Mouse (Mus musculus): ENCODE data around the gene Lyrm1. TPM values are rescaled to one million over a fixed set of nuclear protein-coding genes. Genes with fewer than 3 reads are reported as not detected.

Lyrm1 gene
- polyA plus RNA-seq, 1 experiment from 2014 or later = 7.7 TPM

GRCm38 (mm10) chr7:119897521-119898109 lies 2.0 kb downstream of the Lyrm1 start:
- Histone ChIP-seq H3K4me3 (no peak overlapping the region), H3K36me3 (no peaks in the 10 kb centered on the region), H3K27ac (no peak overlapping the region), H3K27me3 (ENCODE audit: insufficient read depth, poor library complexity, severe bottlenecking) (no peaks in the 10 kb centered on the region), H3K9me3 (no peaks in the 10 kb centered on the region), H3K4me1 (peaks cover 15% of the 10 kb centered on the region; the same call in 1 of the 2 replicates)
- 84% methylated on average over 8 of the region's 8 CpGs for WGBS
- DNase-seq (ENCODE audit: low spot score) = no peak

DNA sequence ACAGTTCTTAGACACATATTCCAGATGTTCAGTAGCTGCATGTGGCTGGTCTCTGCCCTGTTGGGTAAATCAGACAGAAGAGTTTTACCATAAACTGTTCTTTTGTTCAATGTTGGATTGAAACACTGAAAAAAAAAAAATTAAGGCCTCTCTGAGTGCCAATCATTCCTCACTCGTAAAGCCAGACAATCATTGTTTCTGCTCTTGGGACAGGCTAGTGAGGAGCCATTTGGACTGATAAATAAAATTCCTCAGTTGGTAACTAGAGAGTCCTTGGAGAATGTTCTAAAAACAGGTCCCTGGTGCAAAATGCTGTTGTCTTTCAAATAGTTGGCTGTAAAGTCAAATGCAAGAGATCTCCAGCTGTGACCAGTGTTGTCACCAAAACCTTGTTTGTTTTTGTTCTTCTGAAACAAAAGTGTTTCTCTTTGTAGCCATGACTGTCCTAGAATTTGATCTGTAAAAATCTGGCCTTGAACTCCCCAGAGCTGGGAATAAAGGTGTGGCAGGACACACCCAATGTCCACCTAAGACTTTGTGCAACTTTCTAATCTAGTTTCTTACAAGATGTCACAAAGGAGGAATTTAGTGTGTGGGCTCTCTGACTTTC lies 2.7 kb downstream of the Lyrm1 start:
- 31% methylated on average over 1 of the region's 1 CpGs for WGBS
- Histone ChIP-seq H3K9me3 (no peaks in the 10 kb centered on the region), H3K27ac (no peak overlapping the region), H3K27me3 (ENCODE audit: insufficient read depth, poor library complexity, severe bottlenecking) (no peaks in the 10 kb centered on the region), H3K36me3 (no peaks in the 10 kb centered on the region), H3K4me3 (no peak overlapping the region), H3K4me1 (peaks cover 15% of the 10 kb centered on the region; the same call in 1 of the 2 replicates)
- DNase-seq (ENCODE audit: low spot score) = no peak

DNA sequence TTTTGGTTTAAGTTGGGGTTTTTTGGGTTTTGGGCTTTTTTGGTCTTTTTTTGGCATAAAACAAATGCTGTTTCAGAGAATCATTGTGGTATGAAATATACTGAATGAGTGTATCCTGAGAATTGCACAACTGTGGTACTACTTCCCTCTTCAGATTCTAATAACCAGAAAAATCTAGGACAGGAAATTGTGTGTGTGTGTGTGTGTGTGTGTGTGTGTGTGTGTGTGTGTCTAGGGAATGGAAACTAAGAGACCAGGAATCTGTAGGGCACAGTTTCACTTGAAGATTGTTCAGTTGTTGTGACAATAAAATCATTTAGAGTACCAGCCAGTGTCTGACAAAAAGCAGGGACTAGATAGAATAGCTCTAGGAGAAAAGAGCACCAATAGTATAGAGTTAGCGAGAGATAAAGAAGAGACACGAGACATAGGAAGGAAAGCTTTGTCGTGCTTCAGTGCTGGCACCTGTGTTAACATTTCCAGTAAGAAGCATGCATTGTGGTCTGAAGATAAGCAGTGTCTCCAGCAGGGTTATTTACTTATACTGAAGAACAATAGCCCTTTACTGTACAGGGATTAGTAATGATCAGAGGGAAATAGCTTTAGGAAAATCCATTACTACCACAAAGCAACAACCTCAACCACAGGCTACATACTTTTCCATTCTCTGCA lies 3.9 kb downstream of the Lyrm1 start:
- Histone ChIP-seq H3K27me3 (ENCODE audit: insufficient read depth, poor library complexity, severe bottlenecking) (no peaks in the 10 kb centered on the region), H3K36me3 (no peaks in the 10 kb centered on the region), H3K9me3 (no peaks in the 10 kb centered on the region), H3K27ac (no peak overlapping the region), H3K4me1 (peaks cover 11% of the 10 kb centered on the region; the same call in 1 of the 2 replicates), H3K4me3 (no peak overlapping the region)
- 52% methylated on average over 3 of the region's 3 CpGs for WGBS
- no peak for DNase-seq (ENCODE audit: low spot score)

DNA sequence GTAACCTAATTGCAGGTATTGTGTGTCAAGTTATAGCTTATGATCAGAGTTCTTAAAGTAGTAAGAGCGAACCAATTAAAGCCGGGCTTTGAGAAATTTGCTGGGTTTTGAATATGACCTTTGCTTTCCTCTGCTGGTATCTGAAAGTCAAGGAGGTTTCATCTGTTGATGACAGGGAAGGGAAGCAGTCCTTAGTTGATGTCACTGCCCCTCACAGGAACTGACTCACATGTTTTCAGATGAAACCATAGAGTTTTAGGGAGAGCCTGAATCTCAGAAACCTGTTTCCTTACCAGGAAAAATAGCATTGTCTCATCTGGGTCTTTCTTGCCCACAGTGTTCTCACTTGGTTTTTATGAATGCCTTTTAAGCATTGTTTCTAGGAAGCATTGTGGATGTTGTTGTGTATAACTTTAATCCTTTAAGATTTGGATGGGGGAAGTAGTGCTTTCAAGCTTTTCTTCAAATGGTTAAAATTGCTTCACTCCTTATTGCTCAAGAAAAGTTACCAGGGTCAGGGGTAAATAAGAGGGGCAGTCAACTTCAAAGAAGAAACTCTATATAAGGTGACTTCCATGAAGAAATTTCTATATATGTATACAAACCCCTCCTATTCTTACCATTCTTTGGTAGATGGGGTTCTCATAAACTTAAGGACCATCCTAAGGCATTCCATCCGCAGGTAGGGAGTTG lies 11.0 kb downstream of the Lyrm1 start:
- Histone ChIP-seq H3K9me3 (no peaks in the 10 kb centered on the region), H3K27ac (no peak overlapping the region), H3K4me1 (no peaks in the 10 kb centered on the region), H3K4me3 (no peak overlapping the region), H3K27me3 (ENCODE audit: insufficient read depth, poor library complexity, severe bottlenecking) (no peaks in the 10 kb centered on the region), H3K36me3 (no peaks in the 10 kb centered on the region)
- no peak for DNase-seq (ENCODE audit: low spot score)
- 87% methylated on average over 3 of the region's 3 CpGs for WGBS

DNA sequence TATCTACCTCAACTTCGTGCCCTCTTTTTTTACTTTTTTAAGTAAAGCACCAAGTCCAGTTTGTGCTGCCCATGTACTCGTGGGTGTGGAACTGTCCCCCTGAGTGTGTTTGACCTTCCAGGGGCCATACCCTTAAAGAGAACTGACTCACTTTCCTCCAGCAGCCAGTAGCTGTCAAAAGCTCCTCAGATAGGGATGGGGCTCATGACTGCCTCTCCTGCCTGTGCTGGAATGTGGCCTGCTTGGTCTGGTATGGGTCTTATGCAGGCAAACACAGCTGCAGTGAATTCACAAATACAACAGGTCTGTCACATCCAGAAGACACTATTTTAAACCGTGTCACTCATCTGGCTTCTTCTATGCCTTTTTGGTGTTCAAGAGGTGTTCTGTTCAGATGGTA lies 16.1 kb downstream of the Lyrm1 start:
- Histone ChIP-seq H3K36me3 (no peaks in the 10 kb centered on the region), H3K4me1 (no peaks in the 10 kb centered on the region), H3K27me3 (ENCODE audit: insufficient read depth, poor library complexity, severe bottlenecking) (no peaks in the 10 kb centered on the region), H3K4me3 (no peak overlapping the region), H3K27ac (no peak overlapping the region), H3K9me3 (no peaks in the 10 kb centered on the region)
- 56% methylated on average over 3 of the region's 3 CpGs for WGBS
- no peak for DNase-seq (ENCODE audit: low spot score)

- H3K4me3 ChIP-seq = no peak overlapping the region
- H3K27ac ChIP-seq = peak overlapping the region; percentile 47; the same call in 1 of the 2 replicates
- WGBS = 33% methylated on average over 2 of the region's 2 CpGs
- no peaks in the 10 kb centered on the region for H3K9me3 ChIP-seq
- H3K4me1 ChIP-seq = no peaks in the 10 kb centered on the region
- no peaks in the 10 kb centered on the region for H3K27me3 ChIP-seq (ENCODE audit: insufficient read depth, poor library complexity, severe bottlenecking)
- H3K36me3 ChIP-seq = no peaks in the 10 kb centered on the region
- DNase-seq (ENCODE audit: low spot score) = no peak
These were observed 24.8 kb downstream of the Lyrm1 start for GRCm38 (mm10) chr7:119920457-119920856.

DNA sequence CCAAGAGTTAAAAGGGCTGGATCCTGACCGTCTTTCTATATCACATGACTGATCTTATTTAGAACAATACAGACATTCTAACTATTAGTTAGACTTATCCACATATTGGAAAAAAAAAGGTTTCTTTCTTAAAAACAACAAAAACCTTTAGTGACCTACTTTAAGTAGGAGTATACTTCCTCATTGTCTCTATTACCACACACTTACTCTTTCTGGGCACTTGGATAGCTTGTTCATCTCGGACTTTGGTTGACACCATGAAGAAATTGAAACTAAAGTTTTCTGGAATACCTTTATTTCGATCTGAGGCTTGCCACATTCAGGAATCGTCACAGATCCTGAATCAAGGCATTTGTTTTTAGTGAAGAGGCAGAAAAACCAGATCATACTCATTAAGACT lies 25.4 kb downstream of the Lyrm1 start:
- peak overlapping the region; percentile 47; the same call in 1 of the 2 replicates for H3K27ac ChIP-seq
- H3K4me3 ChIP-seq = no peak overlapping the region
- no peaks in the 10 kb centered on the region for H3K9me3 ChIP-seq
- 77% methylated on average over 4 of the region's 4 CpGs for WGBS
- no peaks in the 10 kb centered on the region for H3K4me1 ChIP-seq
- no peaks in the 10 kb centered on the region for H3K27me3 ChIP-seq (ENCODE audit: insufficient read depth, poor library complexity, severe bottlenecking)
- DNase-seq (ENCODE audit: low spot score) = no peak
- H3K36me3 ChIP-seq = no peaks in the 10 kb centered on the region

- 61% methylated on average over 2 of the region's 2 CpGs for WGBS
- H3K4me1 ChIP-seq = no peaks in the 10 kb centered on the region
- no peak overlapping the region for H3K4me3 ChIP-seq
- H3K36me3 ChIP-seq = no peaks in the 10 kb centered on the region
- no peaks in the 10 kb centered on the region for H3K27me3 ChIP-seq (ENCODE audit: insufficient read depth, poor library complexity, severe bottlenecking)
- H3K9me3 ChIP-seq = no peaks in the 10 kb centered on the region
- H3K27ac ChIP-seq = no peak overlapping the region
- DNase-seq (ENCODE audit: low spot score) = no peak
These were observed 33.3 kb downstream of the Lyrm1 start for GRCm38 (mm10) chr7:119928783-119929440.

DNA sequence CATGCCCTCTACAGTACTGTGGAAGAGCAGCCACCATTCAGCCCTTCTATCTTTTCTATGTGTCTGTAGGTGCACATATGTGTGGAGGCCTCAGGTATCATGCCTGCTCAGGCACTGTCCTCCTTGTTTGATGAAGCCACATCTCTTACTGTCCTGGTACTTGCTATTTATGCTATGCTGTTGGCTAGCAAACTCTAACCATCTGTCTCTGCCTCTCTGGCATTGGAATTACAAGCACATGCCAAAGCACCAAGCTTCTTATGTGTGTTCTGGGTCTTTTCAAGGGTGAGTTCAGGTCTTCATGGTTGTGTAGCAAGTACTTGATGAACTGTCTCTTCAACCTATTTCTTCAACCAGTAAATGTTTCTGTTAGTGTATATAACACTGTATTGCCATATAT lies 40.7 kb downstream of the Lyrm1 start:
- Histone ChIP-seq H3K4me3 (no peak overlapping the region), H3K36me3 (no peaks in the 10 kb centered on the region), H3K27ac (no peak overlapping the region), H3K27me3 (ENCODE audit: insufficient read depth, poor library complexity, severe bottlenecking) (no peaks in the 10 kb centered on the region), H3K9me3 (no peaks in the 10 kb centered on the region), H3K4me1 (no peaks in the 10 kb centered on the region)
- DNase-seq (ENCODE audit: low spot score) = no peak

DNA sequence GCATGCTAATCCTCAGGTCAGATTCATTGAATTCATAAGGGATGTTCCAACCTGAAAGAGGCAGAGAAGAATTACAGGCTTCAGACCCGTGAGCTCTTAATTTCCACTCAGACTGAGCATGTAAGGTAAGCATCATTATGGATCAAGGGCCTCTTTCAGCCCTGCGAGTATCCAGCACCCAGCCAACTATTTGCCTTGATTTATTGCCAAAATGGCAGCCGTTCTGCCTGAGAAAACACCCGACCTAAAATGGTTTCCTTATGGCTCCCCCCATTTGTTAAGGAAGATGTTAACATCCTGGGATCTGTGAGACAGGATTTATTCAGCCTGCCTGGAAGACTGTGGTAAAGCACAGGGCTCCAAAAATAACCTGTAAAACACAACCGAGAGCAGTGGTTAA lies 41.4 kb downstream of the Lyrm1 start:
- DNase-seq (ENCODE audit: low spot score) = no peak
- H3K9me3 ChIP-seq = no peaks in the 10 kb centered on the region
- H3K36me3 ChIP-seq = no peaks in the 10 kb centered on the region
- no peaks in the 10 kb centered on the region for H3K4me1 ChIP-seq
- WGBS = 69% methylated on average over 5 of the region's 5 CpGs
- no peak overlapping the region for H3K27ac ChIP-seq
- H3K27me3 ChIP-seq (ENCODE audit: insufficient read depth, poor library complexity, severe bottlenecking) = no peaks in the 10 kb centered on the region
- no peak overlapping the region for H3K4me3 ChIP-seq

DNA sequence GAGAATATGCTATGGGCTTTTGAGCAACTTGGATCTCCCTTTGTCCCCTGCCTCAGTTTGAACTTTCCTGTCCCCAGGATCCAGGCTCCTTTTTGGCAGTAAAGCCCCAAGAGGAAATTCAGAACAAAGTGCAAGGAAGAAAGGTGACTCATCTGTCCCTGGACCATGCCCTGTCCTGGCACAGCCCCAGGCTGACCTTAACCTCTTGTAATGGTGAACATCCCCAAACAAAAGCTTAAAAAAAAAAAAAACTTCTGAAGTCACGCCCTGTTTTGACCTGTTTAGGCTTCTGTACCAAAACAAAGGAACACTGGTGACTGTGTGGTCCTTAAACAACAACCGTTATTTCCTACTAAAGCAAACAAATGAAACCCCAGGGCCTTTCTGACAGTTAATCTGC lies 45.9 kb downstream of the Lyrm1 start:
- Histone ChIP-seq H3K4me3 (no peak overlapping the region), H3K27me3 (ENCODE audit: insufficient read depth, poor library complexity, severe bottlenecking) (no peaks in the 10 kb centered on the region), H3K36me3 (no peaks in the 10 kb centered on the region), H3K9me3 (no peaks in the 10 kb centered on the region), H3K4me1 (no peaks in the 10 kb centered on the region), H3K27ac (no peak overlapping the region)
- WGBS = 62% methylated on average over 2 of the region's 2 CpGs
- DNase-seq (ENCODE audit: low spot score) = no peak

- H3K4me1 ChIP-seq = peaks cover 10% of the 10 kb centered on the region
- peak; percentile 39 for DNase-seq (ENCODE audit: low spot score)
- H3K27me3 ChIP-seq (ENCODE audit: insufficient read depth, poor library complexity, severe bottlenecking) = no peaks in the 10 kb centered on the region
- WGBS = 52% methylated on average over 1 of the region's 1 CpGs
- no peak overlapping the region for H3K4me3 ChIP-seq
- no peaks in the 10 kb centered on the region for H3K36me3 ChIP-seq
- H3K27ac ChIP-seq = no peak overlapping the region
- H3K9me3 ChIP-seq = no peaks in the 10 kb centered on the region
These were observed 58.4 kb downstream of the Lyrm1 start for GRCm38 (mm10) chr7:119954047-119954446.

DNA sequence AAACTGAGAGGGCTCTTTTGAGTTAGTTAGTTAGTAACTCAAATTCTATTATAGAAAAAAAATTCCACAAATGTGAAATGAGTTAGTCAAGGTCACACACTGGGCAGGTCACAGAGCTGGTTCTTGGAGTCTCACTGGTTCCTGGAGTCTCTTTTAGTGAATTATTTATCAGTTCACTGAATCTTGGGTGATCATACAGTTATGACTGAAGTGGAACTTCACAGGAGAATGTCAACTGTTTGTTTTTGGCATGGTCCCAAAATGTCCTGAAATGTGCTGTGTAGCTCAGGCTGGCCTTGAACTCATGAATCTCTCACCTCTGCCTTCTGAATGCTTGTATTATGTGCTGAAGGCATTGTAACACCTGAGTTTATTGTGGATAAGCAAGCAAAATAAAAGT lies 61.8 kb downstream of the Lyrm1 start:
- DNase-seq (ENCODE audit: low spot score) = no peak
- H3K36me3 ChIP-seq = no peaks in the 10 kb centered on the region
- peaks cover 10% of the 10 kb centered on the region for H3K4me1 ChIP-seq
- no peak overlapping the region for H3K4me3 ChIP-seq
- H3K9me3 ChIP-seq = no peaks in the 10 kb centered on the region
- H3K27me3 ChIP-seq (ENCODE audit: insufficient read depth, poor library complexity, severe bottlenecking) = no peaks in the 10 kb centered on the region
- no peak overlapping the region for H3K27ac ChIP-seq
